Mouse (Mus musculus) embryo, embryonic 10.5 days (tissue): Measurements from ENCODE around the gene Kri1.
A peak's percentile ranks its signal among the peaks of the same experiment; 100 is the strongest.
"Not testable (repeated sequence)": the region's sequence is repeated elsewhere in the genome, so short reads cannot be mapped to it uniquely, and the experiment has no call there.

ENCODE experiments used
- DNase-seq: peaks from one replicate; pipeline ENCODE4 v3.0.0-alpha.2; 2015; ENCODE audit warnings: low spot score

Gene Kri1

GRCm38 (mm10) chr9:21243826-21244427 is 43.8 kb downstream of the Kri1 start:
- DNase-seq = no peak

DNA sequence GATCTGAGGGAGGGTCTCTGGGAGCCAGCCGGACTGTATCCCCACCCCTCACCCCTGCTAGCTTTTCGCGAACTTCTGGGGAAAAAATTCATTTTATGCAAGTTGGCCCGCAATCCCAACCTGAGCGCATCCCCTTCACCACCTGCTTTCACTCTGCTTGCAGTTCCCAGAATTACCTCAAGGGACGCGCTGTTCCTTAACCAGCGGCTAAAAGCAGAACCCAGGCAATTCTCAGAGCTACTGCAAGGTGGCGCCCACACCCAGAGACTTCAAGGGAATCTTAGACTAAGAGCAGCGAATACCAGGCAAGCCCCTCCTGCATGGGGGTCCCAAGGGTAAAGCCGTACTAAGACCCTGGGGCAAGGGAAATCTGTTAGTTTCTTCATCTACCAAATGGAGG is 46.4 kb downstream of the Kri1 start:
- peak; percentile 96 for DNase-seq

DNA sequence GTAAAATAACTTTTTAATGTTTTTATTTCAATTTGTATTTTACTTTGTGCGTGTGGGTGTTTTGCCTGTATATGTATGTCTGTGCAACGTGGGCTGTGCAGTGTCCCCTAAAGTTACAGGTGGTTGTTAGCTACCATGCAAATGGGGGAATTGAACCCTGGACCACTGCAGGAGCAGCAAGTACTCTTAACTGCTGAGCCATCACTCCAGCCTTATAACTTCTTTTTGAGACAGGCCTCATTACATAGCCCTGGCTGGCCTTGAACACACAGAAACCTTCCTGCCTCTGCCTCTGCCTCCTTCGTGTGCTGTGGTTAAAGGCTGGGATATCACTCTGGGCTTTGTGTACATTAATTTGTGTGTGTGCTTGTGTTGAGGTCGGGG is 48.3 kb downstream of the Kri1 start:
- peak; percentile 35 for DNase-seq

- peak; percentile 87 for DNase-seq
Measured at GRCm38 (mm10) chr9:21238733-21239464, 48.9 kb downstream of the Kri1 start, which contains the start of gene Keap1. Gene Keap1, minus strand, starts transcription at chr9:21239361.

GRCm38 (mm10) chr9:21238004-21238732 is 49.6 kb downstream of the Kri1 start:
- peak; percentile 59 for DNase-seq

GRCm38 (mm10) chr9:21237368-21238003 is 50.3 kb downstream of the Kri1 start:
- peak; percentile 69 for DNase-seq

DNA sequence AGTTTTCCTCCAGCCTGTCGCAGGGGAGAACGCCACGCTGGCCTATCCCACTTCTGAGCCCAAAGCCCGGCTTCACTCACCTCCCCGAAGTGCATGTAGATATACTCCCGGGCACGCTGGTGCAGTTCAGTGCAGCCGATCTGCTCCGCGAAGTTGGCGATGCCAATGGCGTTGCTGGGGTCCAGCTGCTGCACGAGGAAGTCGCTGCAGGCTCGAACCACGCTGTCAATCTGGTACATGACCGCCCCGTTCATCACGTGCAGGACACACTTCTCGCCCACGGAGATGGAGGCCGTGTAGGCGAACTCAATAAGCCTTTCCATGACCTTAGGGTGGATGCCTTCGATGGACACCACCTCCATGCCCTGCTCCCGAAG is 50.8 kb downstream of the Kri1 start:
- no peak for DNase-seq

- DNase-seq = no peak
Measured at GRCm38 (mm10) chr9:21235341-21235740, 52.4 kb downstream of the Kri1 start.

DNA sequence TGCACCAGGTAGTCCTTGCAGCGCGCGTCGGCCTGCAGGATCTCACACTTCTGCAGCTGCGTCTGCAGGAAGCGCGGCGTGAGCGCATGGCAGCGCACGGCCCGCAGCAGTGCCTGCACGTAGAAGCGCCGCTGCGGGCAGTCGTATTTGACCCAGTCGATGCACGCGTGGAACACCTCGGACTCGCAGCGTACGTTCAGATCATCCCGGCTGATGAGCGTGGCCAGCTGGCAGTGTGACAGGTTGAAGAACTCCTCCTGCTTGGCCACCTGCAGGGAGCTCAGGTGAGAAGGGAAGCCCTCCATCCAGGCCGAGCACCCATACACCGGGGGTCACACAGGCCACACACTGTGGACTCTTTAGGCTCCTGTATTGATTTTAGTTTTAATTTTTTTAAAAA is 54.0 kb downstream of the Kri1 start:
- no peak for DNase-seq

DNA sequence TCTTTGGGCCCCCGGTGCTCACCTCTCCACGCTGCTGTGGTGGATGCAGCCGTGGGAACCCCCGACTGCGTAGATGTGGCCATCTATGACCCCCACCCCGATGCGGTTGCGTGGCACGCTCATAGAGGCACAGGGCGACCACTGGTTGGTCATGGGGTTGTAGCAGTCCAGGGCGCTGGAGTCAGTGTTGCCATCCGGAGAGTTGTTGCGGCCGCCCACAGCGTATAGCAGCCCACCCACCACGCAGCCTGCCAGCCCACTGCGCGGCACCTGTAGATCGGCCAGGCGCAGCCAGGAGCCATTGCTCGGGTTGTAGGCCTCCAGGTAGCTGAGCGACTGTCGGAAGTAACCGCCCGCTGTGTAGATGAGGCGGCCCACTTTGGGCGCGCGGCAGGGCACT is 54.4 kb downstream of the Kri1 start:
- DNase-seq = no peak

DNA sequence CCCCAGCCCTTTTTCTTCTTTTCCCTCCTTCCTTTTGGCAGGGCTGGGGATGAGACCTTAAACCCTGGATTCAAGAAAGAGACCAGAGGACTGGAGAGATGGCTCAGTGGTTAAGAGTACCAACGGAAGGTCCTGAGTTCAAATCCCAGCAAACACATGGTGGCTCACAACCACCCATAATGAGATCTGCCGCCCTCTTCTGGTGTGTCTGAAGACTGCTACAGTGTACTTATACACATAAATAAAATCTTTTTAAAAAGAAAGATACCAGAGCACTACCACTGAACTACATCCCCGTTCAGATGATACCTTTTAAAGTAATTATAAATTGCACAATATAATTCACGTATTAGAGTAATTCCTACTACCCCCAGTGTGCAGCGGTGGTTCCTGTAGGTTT is 54.9 kb downstream of the Kri1 start:
- no peak for DNase-seq

DNA sequence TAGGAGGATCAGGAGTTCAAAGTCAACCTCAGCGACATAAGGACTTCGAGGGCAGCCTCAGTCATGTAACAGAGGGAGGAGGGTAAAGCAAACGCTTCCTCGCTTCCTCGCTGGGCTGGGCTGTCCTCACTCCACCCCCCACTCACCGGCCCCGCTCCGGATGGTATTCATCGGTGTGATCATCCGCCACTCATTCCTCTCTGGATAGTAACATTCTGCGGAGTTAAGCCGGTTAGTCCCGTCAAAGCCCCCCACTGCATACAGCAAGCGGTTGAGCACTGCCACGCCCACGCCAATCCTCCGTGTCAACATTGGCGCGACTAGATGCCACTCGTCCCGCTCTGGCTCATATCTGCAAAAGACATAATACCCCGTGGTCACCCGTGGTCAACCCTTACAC is 56.2 kb downstream of the Kri1 start:
- no peak for DNase-seq

GRCm38 (mm10) chr9:21227342-21227741 is 60.4 kb downstream of the Kri1 start:
- peak; percentile 60 for DNase-seq

GRCm38 (mm10) chr9:21225415-21225758 is 62.4 kb downstream of the Kri1 start:
- no peak for DNase-seq

DNA sequence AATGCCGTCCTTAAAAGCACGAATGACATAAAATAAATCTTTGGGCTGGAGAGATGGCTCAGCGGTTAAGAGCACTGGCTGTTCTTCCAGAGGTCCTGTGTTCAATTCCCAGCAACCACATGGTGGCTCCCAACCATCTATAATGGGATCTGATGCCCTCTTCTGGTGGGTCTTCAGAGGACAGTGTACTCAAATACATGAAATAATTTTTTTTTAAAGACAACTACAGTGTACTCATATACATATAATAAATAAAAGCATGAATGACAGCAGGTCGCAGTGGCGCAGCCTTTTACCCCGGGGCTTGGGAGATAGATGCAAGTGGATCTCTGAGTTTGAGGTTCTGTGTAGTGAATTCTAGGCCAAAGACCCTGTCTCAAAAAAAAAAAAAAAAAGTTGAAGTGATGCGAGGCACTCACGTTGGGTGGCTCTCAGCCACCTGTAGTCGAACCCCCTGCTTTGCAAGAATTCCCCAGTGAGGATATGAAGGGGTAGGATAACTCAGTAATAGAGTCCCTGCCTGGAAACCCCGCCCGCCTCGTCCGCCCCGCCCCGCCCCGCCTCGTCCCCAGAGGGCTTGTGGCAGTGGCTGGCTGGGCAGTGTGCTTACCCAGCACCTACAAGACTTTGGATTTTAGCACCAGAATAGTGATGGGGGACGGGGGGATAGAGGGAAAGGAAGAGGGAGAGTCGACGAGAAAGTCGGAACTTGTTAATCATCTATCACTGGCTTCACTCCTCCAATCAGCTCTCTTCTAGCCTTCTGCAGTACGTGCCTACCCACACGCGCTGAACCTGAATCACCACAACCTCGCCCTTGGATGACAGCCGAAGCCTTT is 63.0 kb downstream of the Kri1 start:
- peak; percentile 76 for DNase-seq

- no peak for DNase-seq
Measured at GRCm38 (mm10) chr9:21223906-21224305, 63.9 kb downstream of the Kri1 start.

DNA sequence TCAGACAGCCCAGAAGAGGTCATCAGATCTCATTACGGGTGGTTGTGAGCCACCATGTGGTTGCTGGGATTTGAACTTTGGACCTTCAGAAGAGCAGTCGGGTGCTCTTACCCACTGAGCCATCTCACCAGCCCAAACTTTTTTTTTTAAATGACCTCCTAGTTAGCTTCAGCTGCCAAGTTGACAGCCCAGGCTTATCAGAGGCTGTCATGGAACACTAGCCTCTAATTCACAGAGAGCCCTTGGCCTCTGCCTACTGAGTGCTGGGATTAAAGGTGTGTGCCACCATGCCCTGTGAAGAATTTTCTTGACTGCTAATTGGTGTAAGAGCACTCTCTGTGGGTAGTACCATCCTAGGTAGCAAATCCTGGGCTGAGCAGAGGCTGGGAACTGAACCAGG is 64.3 kb downstream of the Kri1 start:
- DNase-seq = not testable (repeated sequence)
